Mouse (Mus musculus) forebrain, embryonic 11.5 days (tissue): ENCODE measurements around the gene Gm14137. TPM values are rescaled to one million over a fixed set of nuclear protein-coding genes. Genes with fewer than 3 reads are reported as not detected.

Experiments
- ATAC-seq: fragments of 200-750 bp; cut with Nextera tagmentation; replicated peaks from 2 replicates; pipeline ENCODE4 v1.8.0; 2017; ENCODE audit warnings: moderate TSS enrichment; ENCODE audit not compliant: low FRiP score
- DNase-seq: peaks from one replicate; pipeline ENCODE4 v3.0.0-alpha.2; 2017; ENCODE audit warnings: low spot score
- H3K27ac ChIP-seq: fragments of 300-500 bp; sonication (generic); 2 replicates; pipeline ENCODE4 v1.5.1; 2014; ENCODE audit warnings: low read depth, low read length
- H3K27me3 ChIP-seq: fragments of 300-500 bp; sonication (generic); 2 replicates; pipeline ENCODE4 v1.6.1; 2014; ENCODE audit warnings: mild to moderate bottlenecking, low read length, mixed read lengths; ENCODE audit not compliant: control insufficient read depth, insufficient read depth
- H3K36me3 ChIP-seq: fragments of 300-500 bp; sonication (generic); 2 replicates; pipeline ENCODE4 v1.6.1; 2014; ENCODE audit warnings: mild to moderate bottlenecking, low read length, moderate library complexity, mixed read lengths; ENCODE audit not compliant: control insufficient read depth, insufficient read depth
- H3K4me1 ChIP-seq: fragments of 300-500 bp; sonication (generic); replicated peaks from 2 replicates; pipeline ENCODE4 v1.6.1; 2014; ENCODE audit warnings: low read length, mixed read lengths; ENCODE audit not compliant: control insufficient read depth, insufficient read depth
- H3K4me2 ChIP-seq: fragments of 300-500 bp; sonication (generic); 2 replicates; pipeline ENCODE4 v1.6.1; 2014; ENCODE audit warnings: low read depth, mild to moderate bottlenecking, low read length, moderate library complexity, mixed read lengths; ENCODE audit not compliant: severe bottlenecking
- H3K4me3 ChIP-seq: fragments of 300-500 bp; sonication (generic); 2 replicates; pipeline ENCODE4 v1.5.1; 2014; ENCODE audit warnings: low read depth, low read length
- H3K9ac ChIP-seq: fragments of 300-500 bp; sonication (generic); 2 replicates; pipeline ENCODE4 v1.6.1; 2014; ENCODE audit warnings: low read length
- H3K9me3 ChIP-seq: fragments of 300-500 bp; sonication (generic); 2 replicates; pipeline ENCODE4 v1.6.1; 2016; ENCODE audit warnings: low read length, mixed read lengths; ENCODE audit not compliant: control insufficient read depth
- WGBS: fragments of 180-500 bp; shearing (Covaris S2); extraction: QIAGEN DNeasy Blood & Tissue Kit; methylation state at CpG from one replicate; pipeline ENCODE4 v1.1.7; 2014; 5-methylcytosine and 5-hydroxymethylcytosine counted together
- polyA plus RNA-seq: library from polyadenylated mRNA; unstranded; fragments of >200 nt; fragmentation: Nextera tagmentation; extraction: Ambion mirVana; gene quantifications from 2 replicates; pipeline ENCODE4 v1.2.1, GENCODE M21; 2014

Gene Gm14137
- polyA plus RNA-seq, 1 experiment from 2014 or later, result 0.29 TPM

GRCm38 (mm10) chr2:119166901-119167865, 7.1 kb upstream of the Gm14137 start, which contains the start of gene Gchfr:
TSS of gene Gchfr (plus strand) at chr2:119167773.
- Histone ChIP-seq H3K4me1 (peaks cover 11% of the 10 kb centered on the region; the same call in 1 of the 2 replicates), H3K36me3 (no peaks in the 10 kb centered on the region), H3K4me2 (peak within 1 kb of the TSS; percentile 98), H3K4me3 (peak within 1 kb of the TSS; percentile 46), H3K27me3 (peaks cover 20% of the 10 kb centered on the region), H3K9me3 (no peaks in the 10 kb centered on the region), H3K27ac (no peak within 1 kb of the TSS), H3K9ac (peak within 1 kb of the TSS; percentile 41)
- DNase-seq (peak; percentile 81), ATAC-seq (peak; percentile 87)
- under 1% methylated on average over 60 of the region's 60 CpGs for WGBS

- peak; percentile 37 for ATAC-seq
Observed at GRCm38 (mm10) chr2:119167866-119168256, 6.4 kb upstream of the Gm14137 start.

GRCm38 (mm10) chr2:119170282-119170681, 4.0 kb upstream of the Gm14137 start:
- no peak for DNase-seq
- peaks cover 17% of the 10 kb centered on the region; the same call in 1 of the 2 replicates for H3K4me1 ChIP-seq
- WGBS, result 89% methylated on average over 2 of the region's 2 CpGs
- H3K4me2 ChIP-seq, result no peak overlapping the region
- no peak for ATAC-seq
- H3K9ac ChIP-seq, result no peak overlapping the region
- H3K4me3 ChIP-seq, result no peak overlapping the region
- H3K27me3 ChIP-seq, result peaks cover 20% of the 10 kb centered on the region
- no peaks in the 10 kb centered on the region for H3K36me3 ChIP-seq
- H3K27ac ChIP-seq, result no peak overlapping the region
- H3K9me3 ChIP-seq, result no peaks in the 10 kb centered on the region

More at GRCm38 (mm10) chr2:119167866-119168256, 6.4 kb upstream of the Gm14137 start:
- Histone ChIP-seq H3K4me3 (peak overlapping the region; percentile 46), H3K27me3 (peaks cover 20% of the 10 kb centered on the region), H3K9me3 (no peaks in the 10 kb centered on the region), H3K9ac (peak overlapping the region; percentile 41), H3K36me3 (no peaks in the 10 kb centered on the region), H3K4me2 (peak overlapping the region; percentile 98), H3K4me1 (peaks cover 12% of the 10 kb centered on the region; the same call in 1 of the 2 replicates), H3K27ac (no peak overlapping the region)
- 2% methylated on average over 26 of the region's 26 CpGs for whole genome bisulfite sequencing
- DNase-seq, result no peak

- H3K36me3 ChIP-seq, result no peaks in the 10 kb centered on the region
- no peak for ATAC-seq
- no peak for DNase-seq
- no peak overlapping the region for H3K27ac ChIP-seq
- peaks cover 16% of the 10 kb centered on the region; the same call in 1 of the 2 replicates for H3K4me1 ChIP-seq
- H3K9me3 ChIP-seq, result no peaks in the 10 kb centered on the region
- H3K27me3 ChIP-seq, result peaks cover 15% of the 10 kb centered on the region
- no peak overlapping the region for H3K4me2 ChIP-seq
- H3K9ac ChIP-seq, result no peak overlapping the region
- H3K4me3 ChIP-seq, result no peak overlapping the region
- 87% methylated on average over 8 of the region's 8 CpGs for WGBS
Observed at GRCm38 (mm10) chr2:119171574-119171973, 2.7 kb upstream of the Gm14137 start.

- no peaks in the 10 kb centered on the region for H3K36me3 ChIP-seq
- no peak for ATAC-seq
- DNase-seq, result no peak
- H3K27ac ChIP-seq, result no peak overlapping the region
- peaks cover 6% of the 10 kb centered on the region for H3K27me3 ChIP-seq
- 0 out of 2 replicates have a peak overlapping the region, but pooled peaks have one; percentile 17 for H3K9ac ChIP-seq
- no peak overlapping the region for H3K4me2 ChIP-seq
- H3K9me3 ChIP-seq, result no peaks in the 10 kb centered on the region
- H3K4me1 ChIP-seq, result peaks cover 8% of the 10 kb centered on the region; the same call in 1 of the 2 replicates
- no peak overlapping the region for H3K4me3 ChIP-seq
- WGBS, result 84% methylated on average over 7 of the region's 7 CpGs
Observed at GRCm38 (mm10) chr2:119172446-119172845, 1.9 kb upstream of the Gm14137 start.

- Histone ChIP-seq H3K4me2 (no peak overlapping the region), H3K36me3 (no peaks in the 10 kb centered on the region), H3K9ac (peak overlapping the region; percentile 17), H3K27ac (no peak overlapping the region), H3K4me1 (peaks cover 6% of the 10 kb centered on the region; the same call in 1 of the 2 replicates), H3K9me3 (no peaks in the 10 kb centered on the region), H3K27me3 (0 out of 2 replicates have a peak, but pooled peaks cover 2% of the 10 kb centered on the region), H3K4me3 (no peak overlapping the region)
- no peak for ATAC-seq
- 27% methylated on average over 13 of the region's 13 CpGs for WGBS
- no peak for DNase-seq
Observed at GRCm38 (mm10) chr2:119172862-119173576, 1.3 kb upstream of the Gm14137 start.

GRCm38 (mm10) chr2:119174866-119175265, 557 bp downstream of the Gm14137 start:
- Histone ChIP-seq H3K27me3 (no peaks in the 10 kb centered on the region), H3K27ac (no peak overlapping the region), H3K9ac (no peak overlapping the region; the same call in 1 of the 2 replicates), H3K4me3 (no peak overlapping the region), H3K36me3 (no peaks in the 10 kb centered on the region), H3K4me1 (peaks cover 6% of the 10 kb centered on the region; the same call in 1 of the 2 replicates), H3K9me3 (no peaks in the 10 kb centered on the region), H3K4me2 (no peak overlapping the region)
- 61% methylated on average over 14 of the region's 14 CpGs for WGBS
- ATAC-seq, result no peak
- no peak for DNase-seq

- H3K4me3 ChIP-seq, result no peak overlapping the region
- DNase-seq, result no peak
- no peak for ATAC-seq
- H3K36me3 ChIP-seq, result no peaks in the 10 kb centered on the region
- WGBS, result 71% methylated on average over 6 of the region's 6 CpGs
- H3K27ac ChIP-seq, result no peak overlapping the region
- no peak overlapping the region for H3K4me2 ChIP-seq
- no peaks in the 10 kb centered on the region for H3K27me3 ChIP-seq
- no peaks in the 10 kb centered on the region for H3K9me3 ChIP-seq
- H3K9ac ChIP-seq, result no peak overlapping the region
- peaks cover 6% of the 10 kb centered on the region; the same call in 1 of the 2 replicates for H3K4me1 ChIP-seq
Observed at GRCm38 (mm10) chr2:119175614-119176013, 1.3 kb downstream of the Gm14137 start.
